Mouse (Mus musculus): ENCODE measurements around the gene Scrt2.

Scrt2 gene

DNA sequence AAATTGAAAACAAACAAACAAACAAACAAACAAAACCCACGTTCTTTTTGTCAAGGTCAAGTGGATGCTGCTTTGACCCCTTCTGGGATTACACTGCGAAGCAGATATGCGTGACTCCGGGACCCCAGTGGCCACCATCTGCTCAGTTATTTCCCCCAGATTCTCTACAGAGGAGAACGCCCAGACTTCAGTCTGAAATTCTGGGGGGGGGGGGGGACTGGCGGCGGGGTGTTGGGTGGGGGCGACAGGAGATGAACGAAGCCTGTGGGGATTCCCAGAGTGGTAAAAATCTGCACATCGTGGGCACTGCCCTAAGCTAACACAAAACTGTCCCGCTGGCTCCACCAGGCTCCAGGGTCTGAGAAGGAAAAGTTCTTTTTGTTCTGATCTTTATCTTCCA is 61.2 kb downstream of the Scrt2 start:
- DNase-seq (ENCODE audit: low read depth, low spot score): no peak

DNA sequence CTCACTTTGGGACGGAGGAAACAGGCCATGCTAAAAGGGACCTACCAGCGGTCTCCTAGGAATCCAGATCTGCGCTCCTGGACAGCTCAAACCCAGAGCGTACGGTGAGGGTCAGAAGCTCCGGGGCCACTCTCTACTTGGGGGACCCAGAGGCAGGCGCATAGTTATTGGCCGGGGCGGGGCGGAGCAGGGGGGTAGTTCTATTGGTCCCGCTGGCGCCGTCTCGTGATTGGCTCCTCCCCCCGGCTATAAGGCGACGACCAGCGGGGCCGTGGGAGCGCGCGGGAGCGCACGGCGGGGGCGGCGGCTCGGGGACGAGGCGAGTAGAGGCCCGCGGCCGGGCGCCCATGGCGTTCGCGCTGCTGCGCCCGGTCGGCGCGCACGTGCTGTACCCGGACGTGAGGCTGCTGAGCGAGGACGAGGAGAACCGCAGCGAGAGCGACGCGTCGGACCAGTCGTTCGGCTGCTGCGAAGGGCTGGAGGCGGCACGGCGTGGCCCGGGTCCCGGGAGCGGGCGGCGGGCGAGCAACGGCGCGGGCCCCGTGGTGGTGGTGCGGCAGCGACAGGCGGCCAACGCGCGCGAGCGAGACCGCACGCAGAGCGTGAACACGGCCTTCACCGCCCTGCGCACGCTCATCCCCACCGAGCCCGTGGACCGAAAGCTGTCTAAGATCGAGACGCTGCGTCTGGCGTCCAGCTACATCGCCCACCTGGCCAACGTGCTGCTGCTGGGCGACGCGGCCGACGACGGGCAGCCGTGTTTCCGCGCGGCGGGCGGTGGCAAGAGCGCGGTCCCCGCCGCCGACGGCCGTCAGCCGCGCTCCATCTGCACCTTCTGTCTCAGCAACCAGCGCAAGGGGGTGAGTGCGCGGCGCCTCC is 62.2 kb downstream of the Scrt2 start, which contains the start of gene Tcf15:
Gene Tcf15, plus strand, starts transcription at position 283 of the 879 bp plus-strand sequence.
- no peak for DNase-seq (ENCODE audit: low read depth, low spot score)

DNA sequence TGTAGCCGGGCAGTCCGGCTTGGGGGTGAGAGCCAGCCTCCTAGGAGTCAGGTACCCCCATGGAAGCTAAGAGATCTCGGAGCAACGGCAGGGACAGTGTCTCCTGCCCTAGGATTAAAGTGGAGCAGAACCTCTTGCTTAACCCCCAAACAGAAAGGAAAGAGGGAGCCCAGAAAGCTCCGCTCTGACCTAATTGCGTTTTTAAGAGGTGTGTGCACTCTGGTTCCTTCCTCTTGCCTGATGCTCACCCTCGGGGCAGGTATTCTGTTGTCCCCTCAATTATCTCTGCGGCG is 62.8 kb downstream of the Scrt2 start:
- DNase-seq (ENCODE audit: low read depth, low spot score): no peak

DNA sequence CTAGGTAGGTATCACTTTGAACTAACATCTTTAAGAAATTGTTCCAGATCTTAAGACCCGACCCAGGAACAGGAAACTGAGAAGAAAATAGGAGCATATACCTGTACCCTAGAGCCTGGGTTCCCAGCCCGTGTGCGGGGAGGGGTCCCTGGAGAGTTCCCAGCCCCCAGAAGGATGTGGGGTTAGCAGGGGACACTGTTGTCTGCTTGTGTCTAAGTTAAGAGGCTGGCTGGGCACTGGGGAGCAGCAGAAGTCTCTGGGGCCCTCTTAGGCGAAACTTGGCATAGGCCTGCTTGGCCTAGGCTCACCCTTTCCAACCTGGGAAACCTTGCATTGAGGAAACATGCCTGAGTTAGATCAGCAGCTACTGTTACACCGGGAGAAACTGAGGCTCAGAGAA is 63.2 kb downstream of the Scrt2 start:
- no peak for DNase-seq (ENCODE audit: low read depth, low spot score)
